Mouse (Mus musculus): ENCODE measurements around the gene Slc39a3. TPM values are rescaled to one million over a fixed set of nuclear protein-coding genes. Genes with fewer than 3 reads are reported as not detected.

The Slc39a3 gene
- total and polyA plus RNA-seq, 3 experiments: 15.6 to 19.5 TPM; not detected in 1

DNA sequence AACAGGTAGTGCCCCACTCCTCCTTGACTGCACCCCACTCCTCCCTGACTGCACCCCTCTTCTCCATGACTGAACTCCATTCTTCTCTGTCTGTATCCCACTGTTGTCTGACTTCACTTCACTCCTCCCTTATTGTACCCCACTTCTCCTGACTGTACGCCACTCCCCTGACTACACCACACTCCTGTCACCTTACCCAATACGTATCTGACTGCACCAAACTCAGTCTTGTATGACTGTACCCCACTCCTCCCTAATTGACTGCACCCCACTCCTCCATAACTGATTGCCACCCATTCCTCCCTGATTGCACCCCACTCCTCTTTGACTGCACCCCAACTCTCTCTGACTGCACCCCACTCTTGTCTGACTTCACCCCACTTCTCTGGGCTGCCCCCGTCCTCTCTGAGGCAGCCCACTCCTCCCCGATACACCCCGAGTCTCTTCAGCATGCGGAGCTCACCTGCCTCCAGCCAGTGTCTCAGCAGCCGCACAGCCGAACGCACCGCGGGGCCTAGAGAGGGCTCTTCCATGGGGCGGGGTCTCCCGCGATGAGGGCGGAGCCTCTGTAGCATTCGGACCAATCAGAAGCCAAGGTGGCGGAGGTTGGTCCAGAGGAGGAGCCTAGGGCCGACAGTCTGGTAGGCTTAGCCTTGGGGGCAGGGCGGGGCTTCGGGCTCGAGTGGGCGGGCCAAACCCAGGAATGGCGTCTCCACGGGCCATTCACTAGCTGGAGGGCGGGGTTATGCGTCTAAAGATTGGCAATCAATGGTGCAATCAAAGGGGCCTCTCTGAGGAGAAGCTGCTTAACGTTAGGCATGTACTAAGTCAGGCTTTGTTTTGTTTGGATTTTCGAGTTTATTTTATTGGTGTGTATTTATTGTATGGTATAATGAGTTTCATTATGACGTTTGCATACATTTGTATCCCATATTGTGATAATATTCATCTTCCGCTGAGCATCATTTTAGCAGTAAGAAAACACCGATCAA lies 22.5 kb downstream of the Slc39a3 start, which contains the start of gene Gng7:
Gene Gng7 (minus strand): TSS at position 553 of the 992 bp plus-strand sequence.
- Histone ChIP-seq H3K9ac (ENCODE audit: control insufficient read depth, low read depth, low read length, poor library complexity, severe bottlenecking) (peak within 1 kb of the TSS; percentile 53), H3K27ac (ENCODE audit: control insufficient read depth, low read depth, low read length) (no peak within 1 kb of the TSS), H3K9me3 (replicated peaks; ENCODE audit: insufficient read depth, low read length) (no peaks in the 10 kb centered on the region), H3K36me3 (ENCODE audit: control insufficient read depth in 1 of 2, insufficient read depth in 2 of 2, low read length in 2 of 2) (peaks cover 0 to 4% of the 10 kb centered on the region in 2 experiments; a peak in 2 of 4 replicates), H3K27me3 (ENCODE audit: control insufficient read depth in 1 of 2, insufficient read depth in 2 of 2, low read length in 2 of 2) (no peaks in the 10 kb centered on the region), H3K79me2 (ENCODE audit: control insufficient read depth, insufficient read depth, low read length, poor library complexity) (no peaks in the 10 kb centered on the region), H3K4me1 (ENCODE audit: control insufficient read depth in 1 of 2, insufficient read depth in 2 of 2, low read length in 2 of 2) (peaks cover 2 to 19% of the 10 kb centered on the region in 2 experiments; a peak in 3 of 4 replicates), H3K4me3 (ENCODE audit: control insufficient read depth in 1 of 2, insufficient read depth in 1 of 2, low read depth in 2 of 2, low read length in 2 of 2) (peak within 1 kb of the TSS; percentile 54 to 83)
- TF ChIP-seq MEF2A (IDR thresholded peaks at IDR 0.05; ENCODE audit: extremely low read depth, insufficient replicate concordance, low read depth, low read length, poor library complexity, severe bottlenecking) (no peak), MAFK (IDR thresholded peaks at IDR 0.05; ENCODE audit: borderline replicate concordance, low read depth, low read length) (no peak), SMC3 (IDR thresholded peaks at IDR 0.05; ENCODE audit: low read depth, low read length) (no peak), ELF1 (IDR thresholded peaks at IDR 0.05; ENCODE audit: low read depth, low read length) (0 out of 2 replicates have a peak, but pooled peaks have one; percentile 46), NRF1 (IDR thresholded peaks at IDR 0.05; ENCODE audit: insufficient read depth, low read depth, low read length, poor library complexity, severe bottlenecking) (0 out of 2 replicates have a peak, but pooled peaks have one; percentile 24), NELFE (IDR thresholded peaks at IDR 0.05; ENCODE audit: low read depth, low read length) (peak; percentile 82), CHD1 (IDR thresholded peaks at IDR 0.05; ENCODE audit: low read depth, low read length) (no peak), JUND (IDR thresholded peaks at IDR 0.05; ENCODE audit: low read depth, low read length) (no peak), TCF12 (IDR thresholded peaks at IDR 0.05; ENCODE audit: low read depth, low read length) (peak; percentile 55), GABPA (IDR thresholded peaks at IDR 0.05; ENCODE audit: low read depth, low read length) (no peak), GATA1 (IDR thresholded peaks at IDR 0.05; ENCODE audit: low read depth, low read length) (peak; percentile 41), TBP (IDR thresholded peaks at IDR 0.05; ENCODE audit: low read depth, low read length) (0 out of 2 replicates have a peak, but pooled peaks have one; percentile 38), MXI1 (IDR thresholded peaks at IDR 0.05; ENCODE audit: low read depth, low read length) (peak; percentile 55), ZNF384 (IDR thresholded peaks at IDR 0.05; ENCODE audit: low read depth, low read length) (no peak), MAX (IDR thresholded peaks at IDR 0.05; ENCODE audit: low read length) (peak; percentile 43; the same call in 1 of the 2 replicates), ZMIZ1 (IDR thresholded peaks at IDR 0.05; ENCODE audit: low read depth, low read length) (peak; percentile 78), E2F4 (IDR thresholded peaks at IDR 0.05; ENCODE audit: borderline replicate concordance, low read depth, low read length) (no peak), ETS1 (IDR thresholded peaks at IDR 0.05; ENCODE audit: low read depth, low read length) (no peak), HCFC1 (IDR thresholded peaks at IDR 0.05; ENCODE audit: low read depth, low read length) (peak; percentile 55; the same call in 1 of the 2 replicates), MAZ (IDR thresholded peaks at IDR 0.05; ENCODE audit: low read depth, low read length) (peak; percentile 60; the same call in 1 of the 2 replicates), POLR2AphosphoS5 (IDR thresholded peaks at IDR 0.05; ENCODE audit: borderline replicate concordance, low read depth, low read length) (no peak), EP300 (IDR thresholded peaks at IDR 0.05; ENCODE audit: low read depth in 1 of 2, low read length in 2 of 2) (no peak), USF1 (IDR thresholded peaks at IDR 0.05; ENCODE audit: low read depth, low read length) (no peak), POLR2A (IDR thresholded peaks at IDR 0.05; ENCODE audit: control insufficient read depth in 1 of 2, insufficient read depth in 1 of 2, low read depth in 1 of 2, low read length in 2 of 2, poor library complexity in 1 of 2) (peak; percentile 58 to 80), KAT2A (conservative IDR thresholded peaks at IDR 0.05; ENCODE audit: low read depth, low read length) (no peak; the same call in 1 of the 2 replicates), MYC (IDR thresholded peaks at IDR 0.05; ENCODE audit: low read depth, low read length) (no peak), RAD21 (IDR thresholded peaks at IDR 0.05; ENCODE audit: low read depth, low read length) (no peak), USF2 (IDR thresholded peaks at IDR 0.05; ENCODE audit: borderline replicate concordance in 1 of 2, insufficient read depth in 1 of 2, low read depth in 1 of 2, low read length in 2 of 2) (no peak), ZKSCAN1 (IDR thresholded peaks at IDR 0.05; ENCODE audit: low read depth, low read length) (no peak), CHD2 (IDR thresholded peaks at IDR 0.05; ENCODE audit: low read length) (peak; percentile 59; the same call in 1 of the 2 replicates), SIN3A (IDR thresholded peaks at IDR 0.05; ENCODE audit: low read length) (peak; percentile 73), BHLHE40 (IDR thresholded peaks at IDR 0.05; ENCODE audit: borderline replicate concordance, low read depth, low read length) (no peak), RCOR1 (IDR thresholded peaks at IDR 0.05; ENCODE audit: low read depth, low read length) (no peak; the same call in 1 of the 2 replicates), POLR2AphosphoS2 (IDR thresholded peaks at IDR 0.05; ENCODE audit: low read length) (peak; percentile 72; the same call in 1 of the 2 replicates)
- peak; percentile 97 for DNase-seq (ENCODE audit: low read depth, low spot score)
